ENCODE assay signal across 8 mouse cellular contexts in genomic region chr13:103751421-103751820, GRCm38 (mm10). TPM values are rescaled to one million over a fixed set of nuclear protein-coding genes. Genes with fewer than 3 reads are reported as not detected.
DNase-seq lines count a peak whose midpoint lies in the region; ATAC-seq lines count a peak whose summit lies in the region.

No protein-coding gene starts in this region.

- peak; percentile 23 to 51 for DNase-seq in heart, postnatal 10 days
- DNase-seq in heart, adult 9 months (ENCODE audit: low spot score in 2 of 2), result no peak
- DNase-seq in right cerebral cortex, postnatal 4 days, result peak; percentile 12
- no peak for DNase-seq in right cerebral cortex, adult 18-20 months
- DNase-seq in lung, postnatal 10 days, result peak; percentile 53
- DNase-seq in urinary bladder, postnatal 10 days (ENCODE audit: low spot score), result no peak

- intact Hi-C loops in heart, postnatal 10 days (cut with DNase I), result loop anchor here (5.0 kb wide), 1 partner anchor 49 kb away; no protein-coding TSS in a partner anchor

- peak; percentile 75 for ATAC-seq in activated CD4-positive, CD25-positive, alpha-beta regulatory T cell, adult 4 months
- no peak for ATAC-seq in monocyte, adult 5-6 weeks (replicated peaks; ENCODE audit: insufficient number of reproducible peaks, low FRiP score, low TSS enrichment, poor library complexity, severe bottlenecking)

RNA-seq across cellular contexts. Expression of gene Srek1, which starts 23.0 kb away (rescaled TPM):
- 10 to 100 TPM; 34.1 to 34.2 TPM for total RNA-seq in heart, postnatal 10 days (2021)
- polyA plus RNA-seq in activated CD4-positive, CD25-positive, alpha-beta regulatory T cell, adult 4 months (2017; shearing (Covaris generic)), result 10 to 100 TPM; 59.8 to 75.0 TPM
- total RNA-seq in monocyte, adult 5-6 weeks (2017), result 61.2 to 70.2 TPM (median 66.8 TPM) in 3 replicates

Comparison
In these comparisons a context has a peak if more than half of its experiments do, and no peak if none do; other contexts are left out.
1. DNase-seq: peak in heart, postnatal 10 days (2 of 2), right cerebral cortex, postnatal 4 days (single experiment) and lung, postnatal 10 days (single experiment); none in heart, adult 9 months (0 of 2), right cerebral cortex, adult 18-20 months (single experiment) and urinary bladder, postnatal 10 days (single experiment).